Mouse (Mus musculus): ENCODE results near the gene Golga1. TPM values are rescaled to one million over a fixed set of nuclear protein-coding genes. Genes with fewer than 3 reads are reported as not detected.

The Golga1 gene
- polyA plus RNA-seq, 1 experiment from 2014 or later = 34.4 TPM

DNA sequence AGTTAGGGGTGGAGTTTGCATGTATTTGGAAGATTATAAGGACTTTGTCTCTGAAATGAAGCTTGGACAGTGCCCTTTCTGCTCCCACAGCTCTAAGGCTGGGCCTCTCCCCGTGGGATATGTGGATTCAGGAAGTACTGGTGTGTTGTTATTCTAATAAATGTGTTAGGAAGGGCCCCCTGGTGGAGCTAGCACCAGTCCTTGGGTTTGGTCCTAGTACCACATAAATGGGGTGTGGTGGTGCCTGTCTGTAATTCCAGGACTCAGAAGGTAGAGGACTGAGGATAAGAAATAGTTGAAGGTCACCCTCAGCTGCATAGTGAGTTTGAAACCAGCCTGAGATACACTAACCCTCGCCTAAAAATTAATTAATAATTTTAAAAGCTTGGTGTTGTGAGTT, 92.1 kb downstream of the Golga1 start:
- DNase-seq (ENCODE audit: low spot score, missing footprints) (no peak), ATAC-seq (ENCODE audit: low FRiP score) (no peak)
- H3K4me3 ChIP-seq (ENCODE audit: low read depth, low read length) = no peak overlapping the region
- H3K27ac ChIP-seq (ENCODE audit: low read depth, low read length) = no peak overlapping the region
- H3K9ac ChIP-seq (ENCODE audit: low read length) = no peak overlapping the region
- no peaks in the 10 kb centered on the region for H3K36me3 ChIP-seq (ENCODE audit: control insufficient read depth, insufficient read depth, low read length)
- 41% methylated on average over 2 of the region's 2 CpGs for WGBS
- no peaks in the 10 kb centered on the region for H3K9me3 ChIP-seq (ENCODE audit: control insufficient read depth, low read length)
- no peaks in the 10 kb centered on the region for H3K4me1 ChIP-seq (ENCODE audit: control insufficient read depth, insufficient read depth, low read length)
- no peaks in the 10 kb centered on the region for H3K27me3 ChIP-seq (ENCODE audit: control insufficient read depth, insufficient read depth, low read length)
- no peak overlapping the region for H3K4me2 ChIP-seq

DNA sequence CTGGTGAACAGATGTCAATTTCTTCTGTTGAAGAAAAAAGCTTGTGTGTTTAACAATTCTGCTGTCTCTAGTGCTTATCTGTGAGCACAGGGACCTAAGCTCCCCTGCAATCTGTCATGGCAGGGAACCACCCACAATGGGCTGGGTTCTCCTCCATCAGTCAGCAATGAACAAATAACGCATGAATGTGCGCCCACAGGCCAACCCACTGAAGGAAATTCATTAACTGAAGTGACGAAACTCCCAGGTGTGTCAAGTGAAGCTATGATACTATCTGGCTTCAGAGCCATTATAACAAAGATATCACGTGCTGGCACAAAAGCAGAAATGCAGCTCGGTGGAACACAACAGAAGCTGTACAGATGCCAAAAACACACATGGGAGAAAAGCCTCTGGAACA, 95.3 kb downstream of the Golga1 start:
- Histone ChIP-seq H3K27ac (ENCODE audit: low read depth, low read length) (no peak overlapping the region), H3K4me3 (ENCODE audit: low read depth, low read length) (no peak overlapping the region), H3K36me3 (ENCODE audit: control insufficient read depth, insufficient read depth, low read length) (no peaks in the 10 kb centered on the region), H3K4me1 (ENCODE audit: control insufficient read depth, insufficient read depth, low read length) (no peaks in the 10 kb centered on the region), H3K27me3 (ENCODE audit: control insufficient read depth, insufficient read depth, low read length) (no peaks in the 10 kb centered on the region), H3K4me2 (no peak overlapping the region), H3K9ac (ENCODE audit: low read length) (no peak overlapping the region), H3K9me3 (ENCODE audit: control insufficient read depth, low read length) (no peaks in the 10 kb centered on the region)
- DNase-seq (ENCODE audit: low spot score, missing footprints) = no peak
- no peak for ATAC-seq (ENCODE audit: low FRiP score)
- 85% methylated on average over 5 of the region's 5 CpGs for WGBS

DNA sequence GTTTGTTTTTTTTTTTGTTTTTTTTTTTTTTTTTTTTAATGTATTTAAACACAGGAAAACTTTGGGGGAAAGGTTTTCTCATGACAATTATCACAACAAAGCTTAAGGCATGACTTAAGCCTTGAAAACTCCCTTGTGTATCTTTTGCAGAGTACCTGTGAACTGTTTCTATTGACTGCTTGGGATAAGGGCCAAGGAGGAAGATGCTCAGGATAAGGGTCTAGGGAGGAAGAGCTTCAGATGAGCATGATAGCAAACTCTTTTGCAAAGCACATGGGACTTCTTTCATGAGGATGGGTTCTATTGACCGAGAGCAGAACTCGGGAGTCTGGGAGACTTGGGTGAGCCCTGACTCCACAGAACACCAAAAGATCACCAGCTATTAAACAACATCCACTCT, 95.7 kb downstream of the Golga1 start:
- DNase-seq (ENCODE audit: low spot score, missing footprints) (no peak), ATAC-seq (ENCODE audit: low FRiP score) (no peak)
- Histone ChIP-seq H3K4me2 (no peak overlapping the region), H3K9ac (ENCODE audit: low read length) (no peak overlapping the region), H3K9me3 (ENCODE audit: control insufficient read depth, low read length) (no peaks in the 10 kb centered on the region), H3K36me3 (ENCODE audit: control insufficient read depth, insufficient read depth, low read length) (no peaks in the 10 kb centered on the region), H3K4me3 (ENCODE audit: low read depth, low read length) (no peak overlapping the region), H3K27me3 (ENCODE audit: control insufficient read depth, insufficient read depth, low read length) (no peaks in the 10 kb centered on the region), H3K27ac (ENCODE audit: low read depth, low read length) (no peak overlapping the region), H3K4me1 (ENCODE audit: control insufficient read depth, insufficient read depth, low read length) (no peaks in the 10 kb centered on the region)
- WGBS = 100% methylated on average over 2 of the region's 2 CpGs

Other genes starting within 250 kb of the Golga1 start
- 4.4 and 5.2 TPM in 2 replicates for gene Nr6a1, start 137.9 kb downstream of the Golga1 start, polyA plus RNA-seq (2014; fragmentation: Nextera tagmentation; extraction: Ambion mirVana)
- 1.9 and 2.2 TPM in 2 replicates for gene Olfml2a, start 133.6 kb downstream of the Golga1 start, polyA plus RNA-seq (2014; fragmentation: Nextera tagmentation; extraction: Ambion mirVana)
- gene Wdr38, start 68.1 kb downstream of the Golga1 start, polyA plus RNA-seq (2014; fragmentation: Nextera tagmentation; extraction: Ambion mirVana) = 1.4 TPM in 2 replicates
- gene Arpc5l, start 60.2 kb downstream of the Golga1 start, polyA plus RNA-seq (2014; fragmentation: Nextera tagmentation; extraction: Ambion mirVana) = 149 and 157 TPM in 2 replicates
- gene Rpl35, start 59.9 kb downstream of the Golga1 start, polyA plus RNA-seq (2014; fragmentation: Nextera tagmentation; extraction: Ambion mirVana) = 1,018 and 1,101 TPM in 2 replicates
- 8.1 and 8.2 TPM in 2 replicates for gene Scai, start 125.2 kb upstream of the Golga1 start, polyA plus RNA-seq (2014; fragmentation: Nextera tagmentation; extraction: Ambion mirVana)
- gene Ppp6c, start 160.9 kb upstream of the Golga1 start, polyA plus RNA-seq (2014; fragmentation: Nextera tagmentation; extraction: Ambion mirVana) = 92.7 and 110 TPM in 2 replicates